Mouse (Mus musculus): ENCODE results near the gene Adamtsl1.
A peak's percentile ranks its signal among the peaks of the same experiment; 100 is the strongest.

Gene Adamtsl1

DNA sequence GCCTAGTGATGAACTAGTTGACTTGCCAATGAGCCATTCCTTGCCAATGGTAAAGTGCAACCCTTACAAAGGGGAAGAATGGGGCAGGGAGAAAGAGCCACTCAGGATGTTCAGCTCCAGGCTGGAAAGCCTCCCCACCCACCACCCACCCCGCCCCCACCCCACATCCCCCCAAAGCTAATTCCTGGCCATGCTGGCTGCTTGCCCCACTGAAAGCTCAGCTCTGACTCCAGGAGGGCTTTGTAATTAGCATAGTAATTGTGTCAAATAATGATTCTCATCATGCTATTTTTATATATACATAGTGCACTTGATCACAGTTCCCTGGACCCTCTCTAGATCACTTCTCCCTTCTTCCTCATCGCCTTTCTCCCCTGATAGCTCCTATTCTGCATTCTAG, 798.4 kb downstream of the Adamtsl1 start:
- DNase-seq (ENCODE audit: low read depth, low spot score) = no peak

DNA sequence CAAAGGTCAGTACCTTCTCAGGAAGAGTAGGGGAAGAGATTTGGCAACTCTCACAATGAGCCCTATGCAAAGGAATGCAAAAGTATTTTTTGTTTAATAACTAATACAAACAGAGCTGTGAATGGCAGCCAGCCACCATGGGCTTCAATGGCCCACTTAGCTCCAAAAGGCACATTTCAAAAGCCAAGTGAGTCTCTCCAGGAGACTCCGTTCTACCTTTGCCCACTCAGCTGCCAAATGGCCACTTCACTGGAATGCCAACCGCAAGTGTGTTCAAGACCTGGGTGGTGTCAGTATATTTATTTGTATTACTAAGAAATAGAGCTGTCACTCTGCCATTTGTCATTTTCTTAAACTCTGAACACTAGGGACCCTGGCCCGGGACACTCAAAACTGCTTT, 800.5 kb downstream of the Adamtsl1 start:
- no peak for DNase-seq (ENCODE audit: low read depth, low spot score)

DNA sequence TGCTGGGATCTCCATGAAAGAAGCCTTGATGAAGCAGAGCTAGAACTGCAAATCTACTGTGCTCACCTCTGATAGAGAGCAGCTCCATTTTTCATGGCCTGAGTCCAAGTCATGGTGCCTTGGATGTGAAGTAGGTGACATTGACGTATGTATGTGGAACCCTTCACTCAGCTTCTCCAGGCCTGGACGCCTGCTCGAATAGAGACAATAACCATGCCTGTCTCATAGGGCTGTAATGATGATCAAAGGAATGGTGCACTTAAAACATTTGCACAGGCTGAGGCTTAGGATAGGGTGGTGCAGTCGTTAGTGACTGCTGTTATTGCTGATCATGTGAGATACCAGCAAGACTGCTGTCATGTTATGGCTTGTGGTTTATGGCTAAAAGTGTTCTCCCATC, 801.1 kb downstream of the Adamtsl1 start:
- no peak for DNase-seq (ENCODE audit: low read depth, low spot score)

DNA sequence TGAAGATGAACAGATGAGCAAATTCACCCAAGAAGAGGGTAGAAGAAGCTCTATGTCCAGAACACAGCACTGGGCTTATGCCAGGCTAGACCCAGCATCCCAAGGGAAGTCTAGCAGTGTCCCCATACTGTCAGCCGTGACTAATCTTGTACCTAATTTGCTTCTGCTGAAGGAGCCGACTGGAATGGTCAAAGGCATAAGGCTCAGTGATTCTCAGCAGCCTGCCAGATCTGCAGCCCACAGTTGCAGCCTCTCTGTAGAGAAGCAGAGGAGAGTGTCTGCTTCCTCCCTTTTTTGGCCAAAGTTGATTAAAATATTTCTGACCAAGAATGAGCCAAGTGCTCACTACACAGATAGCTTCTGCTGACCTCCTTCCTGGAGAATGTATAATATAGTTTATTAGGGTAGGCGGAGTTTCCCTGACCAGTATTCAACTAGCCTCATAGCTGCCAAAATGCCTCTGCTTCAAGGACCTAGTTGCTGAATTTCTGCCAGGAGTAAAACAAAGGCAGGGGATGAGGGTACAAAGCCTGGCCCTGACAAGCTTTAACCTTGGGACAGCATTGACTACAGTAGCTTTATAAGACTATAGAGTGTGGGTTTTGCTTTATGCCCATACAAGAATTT, 804.1 kb downstream of the Adamtsl1 start:
- DNase-seq (ENCODE audit: low read depth, low spot score) = no peak

DNA sequence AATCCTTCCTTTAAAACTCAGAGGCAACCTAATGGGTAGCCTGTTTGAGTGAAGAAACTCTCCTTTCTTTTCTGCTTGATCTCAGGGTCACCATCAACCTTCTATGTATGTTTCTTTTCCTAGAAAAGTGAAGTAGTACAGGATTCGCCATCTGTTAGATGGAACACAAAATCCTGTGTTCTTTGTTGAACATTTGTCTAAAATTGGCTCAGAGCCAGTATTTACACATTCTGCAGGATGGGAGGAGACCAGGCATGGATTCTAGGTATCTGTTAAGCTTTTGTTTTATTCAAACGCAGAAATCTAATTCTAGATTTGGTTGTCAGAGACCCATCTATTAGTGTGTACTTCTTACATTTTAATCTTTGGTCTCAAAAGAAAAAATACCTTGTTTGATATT, 811.4 kb downstream of the Adamtsl1 start:
- DNase-seq (ENCODE audit: low read depth, low spot score) = no peak

DNA sequence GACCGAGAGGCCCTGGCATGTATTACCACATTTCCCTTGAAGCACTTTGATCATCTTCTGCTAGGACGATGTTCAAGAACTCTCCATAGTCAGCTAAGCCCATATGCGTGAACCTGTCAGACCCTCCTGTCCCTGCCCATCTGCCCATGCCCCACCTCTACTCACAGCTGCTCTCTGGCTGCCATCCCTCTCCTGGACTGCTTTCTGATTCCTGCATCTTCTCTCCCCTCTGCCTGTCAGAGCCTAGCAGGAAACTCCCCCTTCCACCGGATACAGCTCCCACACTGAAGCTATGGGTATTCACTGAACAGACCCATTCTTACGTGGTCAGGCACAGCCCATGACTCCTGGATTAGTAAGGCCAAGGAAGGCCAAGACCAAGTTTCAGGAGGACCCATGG, 812.0 kb downstream of the Adamtsl1 start:
- DNase-seq (ENCODE audit: low read depth, low spot score) = no peak

DNA sequence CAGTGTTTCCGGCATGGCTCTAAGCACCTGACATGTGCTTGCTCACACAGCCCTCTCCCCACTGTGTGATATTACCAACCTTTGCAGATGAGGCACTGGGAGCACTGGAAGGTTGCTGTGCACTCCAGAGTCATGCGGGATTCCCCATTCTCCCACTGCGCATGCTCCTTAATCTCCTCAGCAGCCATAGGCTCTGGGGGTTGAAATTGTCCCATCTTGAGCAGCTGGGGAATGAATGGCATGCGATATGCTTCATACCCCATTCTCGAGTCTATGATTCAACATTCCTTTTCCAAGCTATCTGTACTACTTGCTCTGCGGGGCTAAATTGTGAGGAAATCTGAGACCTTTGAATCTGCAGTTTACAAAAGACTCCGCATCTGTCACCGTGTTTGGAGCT, 812.7 kb downstream of the Adamtsl1 start:
- DNase-seq (ENCODE audit: low read depth, low spot score) = no peak

DNA sequence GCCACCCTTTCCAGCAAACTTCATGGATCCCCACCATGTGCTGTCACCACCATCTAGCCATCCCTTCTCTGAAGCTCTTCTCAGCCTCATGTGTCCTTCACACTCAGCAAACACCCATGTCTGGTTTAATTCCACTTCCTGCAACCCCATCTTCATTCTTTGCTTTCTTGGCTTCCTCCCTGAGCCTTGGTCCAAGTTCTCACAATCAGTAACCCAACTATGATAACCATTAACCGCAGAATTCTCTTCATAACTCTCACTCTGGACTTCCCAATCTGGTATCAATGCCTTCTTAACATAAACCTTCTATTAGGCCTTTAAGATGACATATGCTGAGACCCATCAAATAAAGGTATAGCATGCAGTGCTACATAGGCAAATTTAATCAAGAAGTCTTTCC, 815.5 kb downstream of the Adamtsl1 start:
- DNase-seq (ENCODE audit: low read depth, low spot score) = no peak

DNA sequence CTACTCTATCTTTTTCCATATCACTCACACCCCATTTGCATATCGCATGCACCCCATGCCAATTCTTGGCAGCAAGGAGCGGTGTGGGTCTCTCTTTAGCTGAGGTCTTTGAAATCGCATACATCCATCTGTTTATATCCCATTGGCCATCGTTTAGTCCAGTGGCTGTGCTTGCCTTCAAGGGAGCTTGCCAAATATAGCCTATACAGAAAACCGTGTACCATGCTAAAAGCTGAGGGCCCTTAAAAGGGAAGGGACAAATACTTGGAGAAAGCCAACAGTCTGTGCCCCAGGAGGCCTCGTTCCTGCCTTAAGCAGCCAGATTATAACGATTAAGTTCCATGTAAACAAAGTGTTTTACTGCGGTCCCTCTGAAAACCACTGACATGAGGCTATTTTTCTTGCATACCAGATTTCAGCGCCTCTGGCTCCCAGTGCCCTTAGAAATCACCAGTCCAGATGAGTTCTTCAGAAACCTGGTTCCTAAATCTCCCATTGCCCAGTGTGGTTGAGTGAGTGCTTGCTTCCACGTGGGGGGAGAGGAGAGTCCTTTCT, 822.0 kb downstream of the Adamtsl1 start:
- DNase-seq (ENCODE audit: low read depth, low spot score) = no peak

DNA sequence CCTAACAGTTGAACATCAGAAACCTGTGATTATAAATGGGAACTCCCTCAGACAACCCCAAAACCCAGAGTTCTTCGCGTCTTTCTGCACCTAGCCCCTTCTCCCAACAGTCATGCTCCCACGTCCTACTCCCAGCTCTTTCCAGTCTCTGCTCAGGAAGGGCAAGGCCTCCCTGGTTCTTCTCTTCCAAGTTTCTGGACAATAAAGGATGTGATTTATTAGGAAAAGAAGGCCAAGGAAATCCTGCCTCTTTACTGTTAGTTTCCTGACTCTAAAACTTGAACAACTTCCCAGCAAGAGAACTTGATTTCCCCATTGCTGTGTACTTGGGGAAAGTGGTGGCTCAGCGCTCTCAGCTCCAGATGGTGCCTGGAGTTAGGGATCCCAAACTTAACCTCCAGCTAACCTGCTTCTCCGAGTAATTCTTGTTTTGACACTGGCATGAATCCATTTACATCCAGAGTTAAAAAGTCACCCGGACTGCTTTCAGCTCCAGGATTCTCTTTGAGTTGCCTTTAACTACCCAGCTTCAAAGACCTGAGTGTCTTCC, 823.3 kb downstream of the Adamtsl1 start:
- no peak for DNase-seq (ENCODE audit: low read depth, low spot score)

DNA sequence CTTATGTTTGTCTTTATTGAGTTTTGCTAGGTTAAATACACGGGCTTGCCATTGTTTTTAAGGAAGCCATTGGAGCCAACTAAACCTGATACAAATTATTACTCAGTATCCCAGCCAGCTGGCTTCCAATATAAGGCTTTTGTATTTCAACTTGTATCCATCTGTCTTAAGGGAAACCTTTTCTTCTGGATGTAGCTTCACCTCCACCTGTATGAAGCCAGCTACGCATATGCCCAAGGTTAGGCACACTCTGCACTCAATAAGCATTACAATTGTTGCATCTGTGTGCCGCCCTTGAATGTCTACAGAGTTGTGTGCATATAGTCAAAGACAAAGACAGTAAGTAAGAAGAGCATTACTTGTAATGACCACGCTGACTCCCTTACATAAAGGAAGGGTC, 835.4 kb downstream of the Adamtsl1 start:
- peak; percentile 34 for DNase-seq (ENCODE audit: low read depth, low spot score)

DNA sequence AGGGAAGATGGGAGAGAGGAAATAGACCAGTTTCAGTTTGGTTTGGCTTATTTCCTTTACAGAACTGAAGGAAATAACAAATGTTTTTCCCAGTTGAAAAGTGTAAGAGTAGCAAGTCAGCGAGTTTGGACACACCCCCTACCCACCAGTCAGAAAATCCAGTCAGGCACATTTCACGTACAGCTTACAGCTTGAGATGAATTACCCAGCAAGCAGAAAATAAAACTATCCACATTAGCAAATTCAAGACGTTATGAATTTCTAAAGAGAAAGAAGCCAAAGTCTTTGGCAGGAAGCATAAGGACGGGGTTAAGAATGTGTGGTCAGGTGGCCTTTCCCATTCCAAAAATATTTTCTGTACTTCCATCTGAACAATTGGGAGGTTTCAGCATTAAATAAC, 838.1 kb downstream of the Adamtsl1 start:
- no peak for DNase-seq (ENCODE audit: low read depth, low spot score)

DNA sequence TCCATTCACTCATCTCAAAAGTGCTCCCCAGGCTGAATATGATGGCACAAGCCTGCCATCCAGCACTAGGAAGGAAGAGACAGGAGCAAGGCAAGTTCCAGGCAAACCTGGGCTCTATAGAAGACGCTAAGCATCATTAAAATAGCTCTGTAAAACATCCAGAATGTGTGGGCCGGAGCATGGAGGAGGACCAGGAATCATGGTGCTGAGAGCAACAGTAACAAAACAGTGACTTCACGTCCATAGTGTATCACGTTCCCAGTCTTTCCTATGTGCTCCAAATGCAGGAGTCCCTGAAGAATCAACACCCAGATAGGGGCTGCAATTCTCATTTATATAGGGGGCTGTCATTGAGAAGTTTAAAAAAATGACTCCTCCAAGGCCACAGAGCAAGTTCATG, 839.6 kb downstream of the Adamtsl1 start:
- no peak for DNase-seq (ENCODE audit: low read depth, low spot score)

DNA sequence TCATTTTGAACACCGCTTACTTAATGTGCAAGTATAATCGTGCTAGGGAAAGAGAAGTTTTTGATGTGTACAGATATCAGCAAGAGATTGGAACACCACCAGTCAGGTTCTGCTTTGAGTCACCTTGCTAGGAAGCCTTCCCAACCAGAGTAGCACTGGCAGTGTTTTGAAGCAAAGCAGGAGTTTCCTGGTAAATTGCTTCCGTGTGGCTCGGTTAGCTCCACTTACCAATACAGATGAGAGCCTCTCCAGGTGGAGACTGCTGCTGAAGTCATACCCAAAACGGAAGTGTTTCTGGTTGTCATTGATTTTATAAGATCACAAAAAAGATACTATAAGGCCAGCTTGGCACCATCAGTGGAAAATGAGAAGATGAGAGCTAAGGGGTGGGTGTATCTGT, 845.4 kb downstream of the Adamtsl1 start:
- no peak for DNase-seq (ENCODE audit: low read depth, low spot score)

DNA sequence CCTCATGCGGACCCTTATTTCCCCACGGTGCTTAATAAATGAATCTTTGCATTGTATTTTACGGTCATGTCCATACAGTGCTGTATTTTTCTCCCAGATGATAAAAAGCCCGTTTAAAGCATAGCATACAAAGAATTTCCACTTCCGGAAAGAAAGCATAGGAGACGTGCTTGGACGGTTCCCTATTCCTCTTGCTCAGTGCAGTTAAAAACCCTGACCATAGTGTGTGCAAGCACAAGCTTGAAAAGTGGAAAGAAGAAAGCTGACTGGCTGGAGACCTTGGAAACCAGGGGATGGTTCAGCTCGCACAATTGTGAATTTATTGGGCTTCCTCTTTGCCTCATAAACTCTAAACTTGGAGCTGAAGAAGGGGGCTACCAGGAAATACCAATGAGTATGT, 855.1 kb downstream of the Adamtsl1 start:
- DNase-seq (ENCODE audit: low read depth, low spot score) = no peak

DNA sequence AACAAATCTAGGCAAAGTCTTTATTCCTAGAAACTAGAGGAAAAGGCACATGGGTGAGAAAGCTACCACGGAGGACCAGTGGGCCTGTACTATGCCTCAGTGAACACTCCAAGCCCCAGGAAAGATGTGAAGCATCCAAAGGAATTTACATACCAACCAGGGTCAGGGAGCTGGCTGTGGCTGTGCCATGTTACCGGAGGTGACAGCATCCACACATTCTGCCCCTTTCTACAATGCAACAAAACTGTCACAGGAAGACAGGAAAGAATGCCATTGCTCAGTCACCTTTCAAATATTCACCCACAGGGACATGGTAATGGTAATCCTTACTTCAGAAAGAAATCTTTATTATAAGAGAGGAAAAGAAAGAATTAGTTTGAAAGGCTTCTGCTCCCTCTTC, 859.2 kb downstream of the Adamtsl1 start:
- no peak for DNase-seq (ENCODE audit: low read depth, low spot score)

DNA sequence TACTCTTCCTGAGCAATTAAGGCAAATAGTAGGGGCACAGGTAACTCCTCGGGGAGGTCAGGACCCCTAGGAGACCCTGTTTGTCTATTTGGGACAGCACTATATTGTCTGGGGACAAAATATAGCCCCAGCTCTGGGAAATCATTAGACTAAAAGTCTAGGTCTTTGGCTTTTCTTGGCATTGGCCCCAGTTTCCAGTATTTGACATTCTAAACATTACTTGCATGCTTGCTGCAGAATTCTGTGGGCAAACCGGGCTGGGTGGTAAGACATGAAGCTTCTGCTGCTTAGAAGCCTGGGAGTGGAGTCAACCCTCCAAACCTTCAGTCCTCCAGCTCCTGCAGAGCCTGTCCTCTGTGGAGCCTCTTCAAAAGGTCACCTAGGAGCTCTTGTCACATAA, 869.2 kb downstream of the Adamtsl1 start:
- no peak for DNase-seq (ENCODE audit: low read depth, low spot score)

DNA sequence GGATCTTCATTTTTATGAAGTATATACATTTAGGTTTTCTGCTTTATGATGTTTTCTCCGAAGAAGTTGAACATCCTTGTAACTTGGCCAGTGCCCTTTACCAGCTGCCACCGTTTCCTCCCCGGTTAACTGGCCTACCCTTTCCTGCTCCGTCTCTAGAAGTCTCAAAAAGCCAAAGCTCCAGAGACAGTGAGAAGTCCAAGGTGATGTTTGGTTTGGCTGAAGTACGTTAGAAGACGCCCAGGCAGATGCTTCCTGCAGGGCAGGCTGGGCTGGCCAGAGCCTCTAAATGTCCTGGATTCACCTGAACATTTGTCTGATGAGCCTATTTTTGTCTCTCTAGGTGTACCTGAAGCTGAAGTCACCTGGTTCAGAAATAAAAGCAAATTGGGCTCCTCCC, 871.1 kb downstream of the Adamtsl1 start:
- no peak for DNase-seq (ENCODE audit: low read depth, low spot score)

DNA sequence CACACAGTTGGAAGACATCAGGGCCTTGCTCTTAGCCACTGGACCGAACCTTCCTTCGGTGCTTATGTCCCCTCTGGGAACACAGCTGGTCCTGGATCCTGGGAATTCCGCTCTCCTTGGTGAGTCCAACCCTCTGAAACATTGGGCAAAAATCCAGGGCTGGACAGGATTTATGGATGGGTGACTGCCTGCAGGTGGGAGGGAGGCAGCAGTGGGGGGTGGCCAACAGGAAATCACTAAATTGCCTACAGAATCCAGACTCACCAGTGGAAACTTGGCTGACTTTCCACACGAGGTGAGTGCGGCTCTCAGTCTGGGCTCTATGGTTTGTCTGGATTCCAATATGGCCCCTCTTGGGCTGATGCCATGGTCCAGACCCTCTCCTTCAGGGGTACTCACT, 874.5 kb downstream of the Adamtsl1 start:
- DNase-seq (ENCODE audit: low read depth, low spot score) = no peak

DNA sequence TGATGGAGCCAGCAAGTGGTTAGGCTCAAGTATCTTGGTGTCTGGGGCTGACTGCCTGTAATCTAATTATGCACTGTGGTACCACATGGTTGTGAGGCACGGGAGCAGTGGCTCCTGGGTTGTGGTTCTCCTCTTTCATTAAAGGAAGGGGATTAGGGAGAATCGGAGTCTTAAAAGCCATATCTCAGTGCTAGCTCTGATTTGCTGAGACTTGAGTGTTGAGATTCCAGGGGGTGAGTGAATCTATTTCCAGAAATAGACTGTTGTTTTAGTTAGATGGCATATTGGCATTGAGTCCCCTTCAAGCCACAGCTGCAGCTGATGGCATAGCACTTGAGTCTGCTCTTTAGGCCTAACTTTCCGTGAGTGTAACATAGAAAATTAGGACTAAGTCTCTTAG, 877.2 kb downstream of the Adamtsl1 start:
- DNase-seq (ENCODE audit: low read depth, low spot score) = no peak

DNA sequence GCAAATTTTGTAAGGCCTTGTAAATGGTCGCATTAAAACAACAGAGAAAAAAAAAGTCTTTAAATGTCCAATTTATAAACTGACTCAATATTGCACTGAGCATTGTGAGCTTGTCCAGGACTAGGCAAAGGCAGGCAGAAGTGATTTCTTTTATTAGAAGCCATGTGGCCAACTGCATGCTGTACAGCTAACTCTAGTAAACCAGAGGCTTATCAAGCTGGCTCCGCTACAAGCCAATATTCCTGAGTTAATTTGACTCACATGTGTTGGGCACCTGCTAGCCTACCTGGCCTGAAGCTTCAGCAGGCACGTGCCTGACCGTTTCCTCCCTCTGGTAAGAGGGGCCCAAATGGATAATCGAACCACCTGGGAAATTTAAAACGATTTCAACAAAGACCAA, 881.7 kb downstream of the Adamtsl1 start:
- DNase-seq (ENCODE audit: low read depth, low spot score) = no peak

DNA sequence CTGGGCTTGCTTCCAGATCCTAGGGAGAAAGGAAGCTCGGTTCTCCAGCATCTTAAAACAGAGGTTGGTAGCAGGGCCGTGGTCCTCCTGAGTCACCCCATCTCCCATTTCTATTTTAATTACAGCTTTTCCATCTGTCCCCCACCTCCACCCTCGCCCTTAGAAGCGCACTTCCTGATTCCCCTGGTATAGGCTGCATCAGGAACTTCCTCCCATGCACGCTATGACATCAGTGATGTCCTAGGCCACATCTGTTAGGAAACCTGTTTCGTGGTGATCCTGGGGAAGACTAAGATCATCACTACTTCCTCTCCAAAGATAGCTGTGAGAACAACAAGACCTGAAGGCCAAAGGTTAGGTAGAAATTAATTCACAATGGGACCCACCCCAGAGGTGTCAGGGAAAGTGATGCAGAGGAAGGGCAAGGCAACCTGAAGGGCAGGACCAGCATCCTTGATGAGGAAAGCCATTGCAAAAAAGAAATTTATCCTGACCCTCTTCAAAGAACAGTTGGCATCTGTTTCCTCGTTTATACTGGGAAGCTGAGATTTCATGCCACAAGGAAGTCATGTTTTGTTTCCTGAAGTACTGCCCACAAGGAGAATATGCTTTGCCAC, 882.8 kb downstream of the Adamtsl1 start:
- DNase-seq (ENCODE audit: low read depth, low spot score) = no peak

DNA sequence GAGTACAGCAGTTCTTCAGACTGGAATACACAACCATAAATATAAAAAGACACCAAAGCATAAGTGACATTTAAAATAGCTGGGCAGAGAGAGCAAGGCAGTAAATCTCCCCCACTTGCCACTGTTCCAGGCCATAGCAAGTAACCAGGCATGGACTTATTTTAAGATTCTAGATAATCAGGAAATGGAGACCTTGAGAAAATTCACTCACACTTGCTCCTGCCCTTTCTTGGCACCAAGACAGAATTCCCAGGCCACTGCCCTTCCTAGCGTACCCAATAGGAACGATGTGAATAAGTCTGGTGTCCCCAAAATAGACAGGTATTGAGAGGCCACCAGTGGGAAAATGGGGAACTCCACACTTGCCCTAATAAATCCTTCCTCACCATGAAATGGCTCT, 883.5 kb downstream of the Adamtsl1 start:
- no peak for DNase-seq (ENCODE audit: low read depth, low spot score)
